Mouse (Mus musculus) stomach, postnatal 0 days (tissue): ENCODE measurements at regions not wholly inside any gene's neighbourhood (a gene's known extent, or its start where the extent isn't known, plus 50 kb on each side); places are given as distances from the start of the nearest gene placed in this dataset.

Experiments used
- CTCF ChIP-seq: IDR thresholded peaks from 2 replicates; pipeline ENCODE4 v1.5.1; 2016; ENCODE audit warnings: antibody characterized with exemption, low read depth, mild to moderate bottlenecking, moderate library complexity
- EP300 ChIP-seq: optimal IDR thresholded peaks from 2 replicates; pipeline ENCODE3; 2016; ENCODE audit warnings: antibody characterized with exemption

DNA sequence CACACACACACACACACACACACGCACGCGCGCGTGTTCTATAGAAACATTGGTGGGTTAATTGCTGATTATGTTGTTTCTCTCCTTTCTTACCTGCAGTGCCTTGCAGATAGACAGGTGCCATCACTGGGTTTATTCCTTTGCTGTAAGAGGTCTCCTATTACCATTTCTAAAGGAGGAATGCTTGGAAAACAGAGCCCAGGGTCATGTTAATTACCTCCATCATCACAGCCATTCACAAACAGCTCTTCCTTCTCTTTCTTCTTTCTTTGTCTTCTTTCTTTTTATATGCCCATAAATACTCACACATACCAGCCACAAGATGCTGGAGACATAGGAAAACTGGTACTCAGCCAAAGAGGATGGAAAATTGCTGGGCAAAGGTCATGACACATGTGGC is 155.0 kb downstream of the 1700009N14Rik start:
- TF ChIP-seq CTCF (no peak), EP300 (no peak)
